Mouse (Mus musculus) activated CD4-positive, CD25-positive, alpha-beta regulatory T cell, adult 4 months (primary cell): ENCODE data around the gene Hist1h3h. TPM values are rescaled to one million over a fixed set of nuclear protein-coding genes. Genes with fewer than 3 reads are reported as not detected.

Experiments
- polyA plus RNA-seq, 2 experiments: library from polyadenylated mRNA; unstranded; fragments of 100-300 nt; shearing (Covaris generic); gene quantifications; one replicate each; pipeline ENCODE4 v1.2.1; 2017

Gene Hist1h3h
- polyA plus RNA-seq, 2 experiments from 2014 or later = 6.0 TPM; not detected in 1

Other genes with a start within 250 kb of the Hist1h3h start
- not detected for gene Nkapl, start 249.2 kb upstream of the Hist1h3h start, polyA plus RNA-seq
- gene Zkscan4, start 238.8 kb upstream of the Hist1h3h start, polyA plus RNA-seq = not detected
- gene Gm10065, start 238.2 kb upstream of the Hist1h3h start, polyA plus RNA-seq = not detected
- gene AK157302, start 222.4 kb upstream of the Hist1h3h start, polyA plus RNA-seq = under 1 TPM in 1 of 2 experiments, not detected in 1; 0.50 TPM
- gene Gm11273, start 216.2 kb upstream of the Hist1h3h start, polyA plus RNA-seq = 10 to 100 TPM in 1 of 2 experiments, 1 to 10 TPM in 1; 2.5 to 45.3 TPM
- gene Zkscan8, start 186.5 kb upstream of the Hist1h3h start, polyA plus RNA-seq = 10 to 100 TPM in 1 of 2 experiments, 1 to 10 TPM in 1; 5.0 to 10.1 TPM
- not detected for gene Olfr1366, start 174.9 kb upstream of the Hist1h3h start, polyA plus RNA-seq
- gene Olfr1535, start 157.8 kb upstream of the Hist1h3h start, polyA plus RNA-seq = under 1 TPM in 1 of 2 experiments, not detected in 1; 0.40 TPM
- not detected for gene Olfr1364, start 135.9 kb upstream of the Hist1h3h start, polyA plus RNA-seq
- not detected for gene Olfr1362, start 103.6 kb upstream of the Hist1h3h start, polyA plus RNA-seq
- gene Olfr11, start 75.1 kb upstream of the Hist1h3h start, polyA plus RNA-seq = not detected
- gene Olfr1361, start 54.3 kb upstream of the Hist1h3h start, polyA plus RNA-seq = not detected
- gene Olfr1360, start 40.3 kb upstream of the Hist1h3h start, polyA plus RNA-seq = not detected
- not detected for gene Olfr1359, start 19.5 kb upstream of the Hist1h3h start, polyA plus RNA-seq
- 1 to 10 TPM in 1 of 2 experiments, not detected in 1; 1.2 TPM for gene Hist1h2bl, start 1.5 kb upstream of the Hist1h3h start, polyA plus RNA-seq
- 1 to 10 TPM in 1 of 2 experiments, not detected in 1; 5.1 TPM for gene Hist1h2ai, start 1.2 kb upstream of the Hist1h3h start, polyA plus RNA-seq
- 1 to 10 TPM; 2.4 to 2.8 TPM for gene Hist1h2bm, start 4.4 kb downstream of the Hist1h3h start, polyA plus RNA-seq
- under 1 TPM in 1 of 2 experiments, not detected in 1; 0.61 TPM for gene Hist1h4j, start 17.4 kb downstream of the Hist1h3h start, polyA plus RNA-seq
- 1 to 10 TPM; 4.8 to 6.3 TPM for gene Hist1h4k, start 32.8 kb downstream of the Hist1h3h start, polyA plus RNA-seq
- 1 to 10 TPM; 2.5 to 3.5 TPM for gene Hist1h2ak, start 36.2 kb downstream of the Hist1h3h start, polyA plus RNA-seq
- gene Hist1h2bn, start 36.5 kb downstream of the Hist1h3h start, polyA plus RNA-seq = 1 to 10 TPM; 3.3 to 5.0 TPM
- 10 to 100 TPM; 28.3 to 35.3 TPM for gene Hist1h1b, start 63.0 kb downstream of the Hist1h3h start, polyA plus RNA-seq
- gene Hist1h3i, start 65.7 kb downstream of the Hist1h3h start, polyA plus RNA-seq = 1 to 10 TPM in 1 of 2 experiments, not detected in 1; 3.8 TPM
- gene Hist1h2an, start 69.6 kb downstream of the Hist1h3h start, polyA plus RNA-seq = 10 to 100 TPM in 1 of 2 experiments, 1 to 10 TPM in 1; 2.0 to 11.5 TPM
- not detected for gene Hist1h2bp, start 69.8 kb downstream of the Hist1h3h start, polyA plus RNA-seq
- 1 to 10 TPM; 4.2 to 9.2 TPM for gene Hist1h2bq, start 92.5 kb downstream of the Hist1h3h start, polyA plus RNA-seq
- 1 to 10 TPM in 1 of 2 experiments, not detected in 1; 2.4 TPM for gene Hist1h2ao, start 92.8 kb downstream of the Hist1h3h start, polyA plus RNA-seq
- gene Hist1h4m, start 94.1 kb downstream of the Hist1h3h start, polyA plus RNA-seq = 1 to 10 TPM in 1 of 2 experiments, not detected in 1; 6.5 TPM
- 10 to 100 TPM in 1 of 2 experiments, not detected in 1; 15.9 TPM for gene Hist1h4n, start 114.5 kb downstream of the Hist1h3h start, polyA plus RNA-seq
- gene Hist1h2ap, start 115.8 kb downstream of the Hist1h3h start, polyA plus RNA-seq = 100 to 1,000 TPM; 214 to 439 TPM
- gene Hist1h2br, start 116.1 kb downstream of the Hist1h3h start, polyA plus RNA-seq = 1 to 10 TPM; 4.0 to 9.2 TPM
- not detected for gene Zfp184, start 227.4 kb downstream of the Hist1h3h start, polyA plus RNA-seq